Mouse (Mus musculus) retina, postnatal 7 days (tissue): ENCODE measurements at regions not wholly inside any gene's neighbourhood (a gene's known extent, or its start where the extent isn't known, plus 50 kb on each side); places are given as distances from the start of the nearest gene placed in this dataset.

Source experiments
- DNase-seq: peaks from one replicate; pipeline ENCODE4 v3.0.0-alpha.2; 2012; ENCODE audit warnings: low read depth, low spot score

- no peak for DNase-seq
Measured at GRCm38 (mm10) chr14:46532697-46533096, 142.2 kb upstream of the Bmp4 start.

GRCm38 (mm10) chr14:46530452-46530851 lies 140.0 kb upstream of the Bmp4 start:
- no peak for DNase-seq

GRCm38 (mm10) chr14:46529086-46529715 lies 138.7 kb upstream of the Bmp4 start:
- no peak for DNase-seq

GRCm38 (mm10) chr14:46517258-46517657 lies 126.8 kb upstream of the Bmp4 start:
- DNase-seq = no peak

- DNase-seq = no peak
Measured at GRCm38 (mm10) chr14:46516285-46516684, 125.8 kb upstream of the Bmp4 start.

- no peak for DNase-seq
Measured at GRCm38 (mm10) chr14:46514262-46514932, 123.9 kb upstream of the Bmp4 start.

GRCm38 (mm10) chr14:46512118-46512517 lies 121.6 kb upstream of the Bmp4 start:
- DNase-seq = no peak

GRCm38 (mm10) chr14:46508871-46509270 lies 118.4 kb upstream of the Bmp4 start:
- DNase-seq = no peak

- no peak for DNase-seq
Measured at GRCm38 (mm10) chr14:46505266-46505665, 114.8 kb upstream of the Bmp4 start.

- no peak for DNase-seq
Measured at GRCm38 (mm10) chr14:46491601-46492000, 101.1 kb upstream of the Bmp4 start.

- no peak for DNase-seq
Measured at GRCm38 (mm10) chr14:46491182-46491581, 100.7 kb upstream of the Bmp4 start.

- DNase-seq = no peak
Measured at GRCm38 (mm10) chr14:46487551-46487950, 97.1 kb upstream of the Bmp4 start.

GRCm38 (mm10) chr14:46480396-46480795 lies 89.9 kb upstream of the Bmp4 start:
- no peak for DNase-seq

GRCm38 (mm10) chr14:46475945-46476344 lies 85.5 kb upstream of the Bmp4 start:
- DNase-seq = no peak

GRCm38 (mm10) chr14:46462967-46463366 lies 72.5 kb upstream of the Bmp4 start:
- no peak for DNase-seq

GRCm38 (mm10) chr14:46461960-46462359 lies 71.5 kb upstream of the Bmp4 start:
- DNase-seq = no peak

GRCm38 (mm10) chr14:46454500-46454899 lies 64.0 kb upstream of the Bmp4 start:
- no peak for DNase-seq

- DNase-seq = no peak
Measured at GRCm38 (mm10) chr14:46441696-46442095, 51.2 kb upstream of the Bmp4 start.
